Mouse (Mus musculus) cerebellum, adult 9-11 months (tissue): ENCODE measurements around the gene 1810013L24Rik.
"Not testable (repeated sequence)": the region's sequence is repeated elsewhere in the genome, so short reads cannot be mapped to it uniquely, and the experiment has no call there.

Experiments used
- DNase-seq: peaks from one replicate; pipeline ENCODE4 v3.0.0; 2022

1810013L24Rik gene

GRCm38 (mm10) chr16:8837595-8837994 lies 7.7 kb downstream of the 1810013L24Rik start:
- DNase-seq: no peak

DNA sequence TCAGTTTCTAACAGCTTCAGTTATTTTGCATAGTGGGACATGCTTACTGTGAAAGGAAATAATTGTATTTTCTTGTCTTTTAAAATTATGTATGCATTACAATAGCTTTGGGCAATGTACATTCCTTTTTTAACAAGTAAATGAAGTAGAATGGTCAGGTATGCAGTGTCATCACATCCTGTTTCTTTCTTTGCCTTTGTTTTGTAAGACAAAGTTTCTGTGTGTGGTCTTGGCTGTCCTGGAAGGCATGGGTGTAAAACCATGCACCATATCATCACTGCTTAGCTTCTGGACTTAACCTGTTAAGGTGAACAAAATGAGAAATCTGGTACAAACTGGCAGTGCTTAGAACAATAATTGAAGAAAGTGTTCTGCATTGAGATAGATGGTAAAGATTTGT lies 9.0 kb downstream of the 1810013L24Rik start:
- DNase-seq: no peak

DNA sequence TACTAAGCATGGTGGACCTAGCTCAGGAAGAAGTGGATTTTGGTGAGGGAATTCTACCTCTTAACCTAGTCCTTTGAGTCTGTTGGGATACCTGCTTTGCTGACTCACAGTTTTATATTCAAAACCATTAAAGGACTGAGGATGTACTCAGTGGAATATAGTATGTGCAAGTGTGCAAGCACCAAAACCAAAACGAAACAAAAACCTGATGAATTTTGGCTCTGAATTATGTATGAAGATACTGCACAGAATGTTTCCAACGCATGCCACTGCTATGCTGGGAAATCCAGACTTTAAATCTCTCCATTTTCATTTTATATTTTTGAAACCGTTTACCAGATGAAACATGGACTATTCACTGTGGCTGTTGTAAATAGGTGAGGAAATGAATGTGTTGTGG lies 10.7 kb downstream of the 1810013L24Rik start:
- DNase-seq: no peak

GRCm38 (mm10) chr16:8842962-8843361 lies 13.1 kb downstream of the 1810013L24Rik start:
- DNase-seq: no peak

DNA sequence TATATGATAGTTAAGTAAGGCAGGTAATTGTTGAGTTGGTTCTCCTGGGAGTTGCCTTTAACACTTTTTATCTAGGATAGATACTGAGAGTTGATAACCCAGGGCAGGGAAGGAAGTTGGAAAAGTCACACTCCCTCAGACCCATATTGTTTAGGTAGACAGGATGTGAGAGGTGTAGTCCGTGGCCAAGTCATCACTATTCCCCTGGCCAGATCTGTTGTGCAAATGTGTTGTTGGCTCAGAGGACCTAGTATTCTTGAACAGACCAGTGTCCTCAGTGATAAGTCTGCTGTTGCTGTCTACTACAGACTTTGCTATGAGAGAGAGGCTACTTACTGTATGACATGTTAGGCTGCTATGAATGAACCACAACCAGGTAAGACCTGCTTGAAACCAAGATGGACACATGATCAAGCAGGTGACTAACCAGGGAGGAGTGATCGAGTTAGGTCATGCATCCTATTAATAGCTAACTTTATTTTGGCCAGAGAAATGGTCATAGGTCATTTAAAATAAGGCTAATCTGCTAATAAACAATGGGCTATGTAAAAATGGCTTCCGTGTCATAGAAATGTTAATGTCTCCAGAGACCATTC lies 13.8 kb downstream of the 1810013L24Rik start:
- no peak for DNase-seq

GRCm38 (mm10) chr16:8845986-8846385 lies 16.1 kb downstream of the 1810013L24Rik start:
- no peak for DNase-seq

GRCm38 (mm10) chr16:8848309-8849068 lies 18.6 kb downstream of the 1810013L24Rik start:
- no peak for DNase-seq

DNA sequence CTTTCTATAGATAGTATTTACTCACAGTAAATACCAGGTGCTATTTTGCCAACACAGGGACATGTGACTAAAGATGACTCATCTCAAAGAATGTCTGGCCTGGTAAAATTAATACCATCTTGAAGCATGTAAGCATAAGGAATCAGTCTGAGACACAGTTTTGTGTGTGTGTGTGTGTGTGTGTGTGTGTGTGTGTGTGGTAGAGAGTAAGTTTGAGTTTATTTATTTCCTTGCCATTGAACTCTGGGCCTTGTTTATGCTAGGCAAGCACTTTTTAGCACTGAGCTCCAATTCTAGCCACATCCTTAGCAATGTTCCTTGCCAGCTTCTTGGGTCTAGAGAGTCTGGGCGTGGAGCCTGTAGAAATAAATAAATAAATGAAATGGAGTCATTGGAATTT lies 20.0 kb downstream of the 1810013L24Rik start:
- no peak for DNase-seq

GRCm38 (mm10) chr16:8855143-8855542 lies 25.2 kb downstream of the 1810013L24Rik start:
- DNase-seq: no peak

DNA sequence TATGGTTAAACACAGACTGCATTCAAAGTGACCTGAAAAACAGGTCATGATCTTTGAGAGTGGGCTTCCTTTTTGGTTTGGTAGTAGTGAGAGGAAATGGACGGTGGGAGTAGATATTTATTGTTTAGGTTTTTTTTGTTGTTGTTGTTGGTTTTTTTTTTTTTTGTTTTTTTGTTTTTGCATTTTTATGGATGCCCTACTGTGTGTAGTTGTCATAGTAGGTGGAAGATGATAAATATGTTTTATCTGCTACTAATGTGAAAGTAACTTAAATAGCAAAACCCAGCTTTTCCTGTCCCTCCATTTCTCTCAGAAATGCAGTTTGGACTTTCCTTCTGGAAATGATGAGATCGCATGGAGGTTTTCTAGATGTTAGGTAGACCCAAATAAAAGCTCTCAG lies 26.9 kb downstream of the 1810013L24Rik start:
- DNase-seq: no peak

GRCm38 (mm10) chr16:8862336-8862987 lies 32.6 kb downstream of the 1810013L24Rik start:
- DNase-seq: peak; percentile 81

DNA sequence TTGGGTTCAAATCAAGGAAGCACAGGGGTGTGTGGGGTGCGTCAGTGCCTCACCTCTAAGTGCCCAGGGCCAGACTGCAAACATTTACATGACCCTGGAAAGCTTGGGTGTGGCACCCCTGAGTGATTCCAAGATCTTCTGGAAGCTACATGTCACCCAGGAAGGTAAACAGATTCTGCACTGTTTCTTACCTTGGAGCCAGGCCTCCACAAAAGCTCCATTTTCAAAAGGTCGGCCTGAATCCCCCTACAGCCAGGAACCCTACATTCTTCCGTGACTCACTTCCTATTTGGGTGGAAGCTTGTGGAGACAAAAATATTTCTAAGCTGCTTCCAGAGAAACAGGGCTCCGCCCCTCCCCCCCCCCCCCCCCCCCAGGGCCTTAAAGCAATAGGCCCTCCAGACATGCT lies 34.3 kb downstream of the 1810013L24Rik start:
- peak; percentile 34 for DNase-seq

DNA sequence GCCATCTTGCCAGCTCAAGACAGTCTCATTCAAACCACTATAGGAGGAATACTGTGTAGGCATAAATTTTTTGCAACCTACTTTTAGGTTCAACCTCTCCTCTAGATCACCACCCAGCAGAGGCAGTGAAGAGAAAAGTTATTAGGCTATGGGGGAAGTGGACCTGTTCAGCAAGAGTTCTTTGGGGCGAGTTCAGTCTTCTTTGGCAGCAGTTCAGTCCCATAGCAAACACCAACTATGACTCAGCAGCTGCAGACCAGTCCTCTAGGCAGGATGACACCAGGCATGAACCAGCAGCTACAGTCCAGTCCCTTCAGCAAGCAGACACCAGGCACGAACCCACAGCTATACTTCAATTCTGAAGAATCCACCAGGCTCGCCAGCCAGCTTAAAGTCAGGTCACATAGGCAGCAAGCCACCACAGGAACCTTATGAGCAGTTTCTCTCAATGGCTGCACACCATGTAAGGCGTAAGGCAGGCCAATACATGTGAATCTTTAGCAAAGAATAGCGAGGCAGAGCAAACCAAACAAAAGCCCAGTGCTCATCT lies 37.6 kb downstream of the 1810013L24Rik start:
- no peak for DNase-seq

- no peak for DNase-seq
Observed at GRCm38 (mm10) chr16:8868506-8868905, 38.6 kb downstream of the 1810013L24Rik start.

DNA sequence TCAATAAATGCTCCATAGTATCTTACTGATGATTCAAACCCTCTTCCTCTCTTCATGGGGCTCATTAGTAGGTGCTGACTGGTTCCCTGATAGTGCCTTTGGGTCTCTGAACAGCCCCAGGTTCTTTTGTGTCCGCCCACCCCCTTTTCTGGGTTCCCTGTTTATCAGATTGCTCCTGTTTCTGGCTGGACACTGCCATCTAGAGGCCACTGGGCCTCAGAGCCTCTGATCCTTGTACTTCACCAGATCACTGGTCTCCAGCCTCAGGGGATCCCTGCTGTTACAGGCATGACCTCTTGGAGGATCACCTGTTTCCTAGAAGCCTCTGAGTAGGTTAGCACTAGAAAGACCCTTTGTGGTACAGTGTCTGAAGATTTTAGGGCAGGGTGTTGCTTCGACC lies 39.8 kb downstream of the 1810013L24Rik start:
- DNase-seq: peak; percentile 75

DNA sequence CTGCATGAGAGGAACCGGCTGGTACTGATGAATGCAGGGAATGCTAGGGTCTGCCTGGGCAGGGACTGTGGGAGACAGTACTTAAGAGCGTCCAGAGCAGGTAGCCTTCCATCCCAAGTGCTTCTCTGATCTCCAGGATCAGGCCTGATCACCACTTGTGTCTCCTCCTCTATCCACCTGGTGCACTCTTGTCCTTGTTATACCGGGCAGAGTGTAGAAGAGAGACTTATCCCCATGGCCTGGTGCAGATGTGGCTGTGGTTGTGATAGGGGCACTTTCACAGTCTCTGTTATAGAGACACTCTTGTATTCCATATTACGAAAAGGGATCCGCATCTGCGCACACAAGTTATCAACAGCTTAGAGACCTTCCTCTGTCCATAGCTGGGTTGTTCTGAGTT lies 41.5 kb downstream of the 1810013L24Rik start:
- no peak for DNase-seq

DNA sequence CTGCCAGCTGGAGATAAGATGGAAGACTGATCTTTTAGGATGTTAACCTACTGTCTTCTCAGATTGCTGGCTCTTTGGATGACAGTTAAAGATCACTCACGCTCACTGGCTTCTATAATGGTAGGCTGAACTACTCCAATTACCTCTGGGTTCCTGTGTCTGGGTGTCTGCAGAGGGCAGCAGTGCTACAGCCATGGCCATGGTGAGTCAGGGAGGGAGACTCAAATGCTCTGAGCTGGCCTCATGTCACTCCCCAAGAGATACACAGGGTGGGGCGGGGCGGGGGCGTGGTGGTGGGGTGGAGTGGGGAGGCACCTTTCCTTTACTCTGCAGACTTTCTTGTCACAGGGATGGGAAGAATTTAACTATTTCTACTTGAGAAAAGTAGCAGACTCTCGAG lies 42.1 kb downstream of the 1810013L24Rik start:
- no peak for DNase-seq

GRCm38 (mm10) chr16:8872486-8872885 lies 42.6 kb downstream of the 1810013L24Rik start:
- no peak for DNase-seq

GRCm38 (mm10) chr16:8880076-8880475 lies 50.2 kb downstream of the 1810013L24Rik start:
- DNase-seq: no peak

DNA sequence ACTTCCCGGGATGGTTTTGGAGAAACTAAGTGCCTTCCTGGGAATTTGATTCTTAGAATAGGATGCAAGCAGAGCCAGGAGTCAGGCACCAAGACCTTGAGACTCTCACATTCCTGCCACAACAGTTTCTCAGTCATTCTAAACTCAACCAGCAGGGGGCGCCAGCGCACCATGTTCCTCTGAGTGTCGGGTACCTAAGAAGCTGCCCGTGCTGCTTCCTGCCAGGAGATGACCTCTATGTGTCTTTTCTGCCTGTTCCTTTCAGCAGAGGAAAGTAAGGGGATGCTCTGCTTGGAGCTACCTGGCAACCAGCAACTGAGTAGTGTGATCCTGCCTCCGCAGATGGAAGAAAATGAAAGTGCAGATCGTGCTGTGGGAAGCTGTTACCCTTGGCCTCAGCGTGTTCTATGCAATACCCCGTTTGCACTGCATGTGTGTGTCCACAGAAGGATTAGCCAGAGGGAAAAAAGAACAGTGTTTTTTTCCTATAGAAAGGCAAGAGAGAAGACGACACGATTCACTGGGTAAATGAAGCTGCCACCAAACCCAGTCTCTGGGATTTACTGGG lies 53.9 kb downstream of the 1810013L24Rik start:
- peak; percentile 86 for DNase-seq

GRCm38 (mm10) chr16:8894214-8894613 lies 64.3 kb downstream of the 1810013L24Rik start:
- DNase-seq: not testable (repeated sequence)

GRCm38 (mm10) chr16:8895301-8895700 lies 65.4 kb downstream of the 1810013L24Rik start:
- no peak for DNase-seq

DNA sequence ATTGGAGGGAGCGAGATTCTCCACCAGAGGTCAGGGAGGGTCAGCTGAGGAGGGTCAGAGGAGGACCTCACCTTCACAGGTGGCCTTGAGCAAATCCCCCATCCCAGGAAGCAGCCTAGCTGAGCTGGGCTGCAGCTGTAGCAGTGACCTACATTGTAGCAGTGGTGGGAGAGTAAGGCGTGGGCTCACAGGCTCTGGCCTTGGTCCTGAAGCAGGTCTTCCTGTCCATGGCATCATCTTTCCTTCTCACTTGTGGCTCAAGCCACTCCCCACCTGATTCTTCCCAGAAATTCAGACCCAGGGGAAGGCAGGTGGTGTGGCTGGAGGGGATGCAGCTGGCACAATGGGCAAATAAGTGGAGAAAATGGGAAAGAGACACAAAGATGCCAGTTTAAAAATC lies 76.2 kb downstream of the 1810013L24Rik start:
- DNase-seq: not testable (repeated sequence)
